Mouse (Mus musculus): ENCODE measurements at regions not wholly inside any gene's neighbourhood (a gene's known extent, or its start where the extent isn't known, plus 50 kb on each side); places are given as distances from the start of the nearest gene placed in this dataset.

GRCm38 (mm10) chr13:101824962-101825361, 56.9 kb upstream of the Pik3r1 start:
- DNase-seq (ENCODE audit: low spot score in 2 of 2), result no peak

GRCm38 (mm10) chr13:101831872-101832629, 64.0 kb upstream of the Pik3r1 start:
- no peak for DNase-seq (ENCODE audit: low spot score in 2 of 2)

DNA sequence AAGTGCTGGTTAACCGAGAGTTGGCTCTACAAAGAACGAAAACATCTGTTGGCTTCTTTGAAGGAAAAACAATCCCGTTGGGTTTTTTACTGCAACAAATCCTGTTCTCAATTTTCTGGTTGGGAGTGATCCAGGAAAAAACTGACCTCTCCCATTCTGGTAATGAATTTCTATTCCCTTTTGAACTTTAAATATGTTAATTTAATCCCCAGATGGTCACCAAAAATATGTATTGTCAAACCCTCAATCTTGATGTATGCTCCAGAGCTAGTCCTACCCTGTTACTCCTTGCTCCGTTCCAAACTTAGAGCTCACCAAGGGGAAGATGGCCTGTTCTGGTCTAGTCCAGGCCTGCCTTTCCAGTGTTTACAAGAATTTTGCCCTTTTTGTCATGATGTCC, 66.5 kb upstream of the Pik3r1 start:
- DNase-seq (ENCODE audit: low spot score in 2 of 2), result no peak

GRCm38 (mm10) chr13:101836992-101837391, 69.0 kb upstream of the Pik3r1 start:
- no peak for DNase-seq (ENCODE audit: low spot score in 2 of 2)

DNA sequence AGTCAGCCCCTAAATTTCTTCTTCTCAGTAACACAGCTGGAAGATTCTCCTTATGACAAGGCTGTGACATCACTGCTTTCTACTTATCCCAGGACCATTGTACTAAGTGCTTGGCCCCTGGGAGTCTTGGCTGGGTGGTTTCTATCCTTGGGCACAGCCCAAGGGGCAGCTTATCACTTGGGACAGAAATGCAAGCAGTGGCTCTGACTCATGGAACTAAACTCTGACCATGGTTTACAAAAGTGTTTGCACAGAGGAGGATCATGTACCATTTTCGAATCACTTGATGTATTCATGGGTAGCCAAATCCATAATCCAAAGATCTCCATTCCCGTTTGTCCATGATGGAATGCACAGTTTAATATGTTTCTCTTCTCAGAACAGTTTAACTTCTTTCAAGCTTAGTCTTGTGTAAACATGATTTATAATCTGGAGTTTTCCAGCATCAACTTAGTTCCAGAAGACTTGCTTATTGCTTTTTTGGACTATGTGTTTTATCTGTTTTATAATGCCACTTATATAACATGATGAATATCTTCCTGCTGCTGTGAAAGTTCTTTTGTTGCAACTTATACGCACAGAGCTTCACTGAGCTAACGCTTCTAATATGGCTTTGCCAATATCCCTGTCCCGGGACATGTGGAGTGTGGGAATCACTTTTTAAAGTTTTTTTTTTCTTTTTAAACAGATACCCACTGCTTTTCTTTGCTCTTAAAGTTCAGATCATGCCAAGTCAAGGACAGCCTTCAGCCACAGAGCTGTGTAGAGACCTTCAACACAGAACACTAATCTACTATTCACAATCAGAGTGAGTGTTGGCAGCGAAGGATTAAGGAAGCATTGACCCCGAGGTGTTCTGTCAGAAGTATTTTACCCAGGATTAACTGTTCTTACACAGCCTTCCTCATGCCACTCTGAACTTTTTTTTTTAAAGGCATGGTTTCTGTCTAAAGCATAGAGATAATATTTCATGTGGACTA, 76.7 kb upstream of the Pik3r1 start:
- no peak for DNase-seq (ENCODE audit: low spot score in 2 of 2)

DNA sequence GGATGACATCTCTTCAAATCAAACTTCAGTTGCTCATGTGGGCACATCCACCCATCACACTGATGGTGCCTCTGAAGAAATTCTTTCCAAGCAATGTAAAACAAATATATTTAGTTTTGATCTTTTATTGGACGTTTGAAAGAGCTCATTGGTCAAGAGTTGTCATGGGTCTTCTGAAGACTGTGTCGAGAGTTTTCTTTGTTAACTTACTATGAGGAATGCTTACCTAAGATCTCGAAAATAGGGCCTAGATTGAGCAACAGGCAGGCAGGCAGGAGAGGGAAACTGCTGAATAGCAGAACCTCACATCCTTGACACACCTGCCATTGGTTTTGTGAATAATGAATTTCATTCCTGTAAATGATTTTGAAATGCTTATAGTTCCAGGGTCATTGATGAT, 78.0 kb upstream of the Pik3r1 start:
- no peak for DNase-seq (ENCODE audit: low spot score in 2 of 2)

GRCm38 (mm10) chr13:101847879-101848600, 80.0 kb upstream of the Pik3r1 start:
- DNase-seq (ENCODE audit: low spot score in 2 of 2), result no peak

- DNase-seq (ENCODE audit: low spot score in 2 of 2), result no peak
Measured at GRCm38 (mm10) chr13:101848601-101849147, 80.7 kb upstream of the Pik3r1 start.

DNA sequence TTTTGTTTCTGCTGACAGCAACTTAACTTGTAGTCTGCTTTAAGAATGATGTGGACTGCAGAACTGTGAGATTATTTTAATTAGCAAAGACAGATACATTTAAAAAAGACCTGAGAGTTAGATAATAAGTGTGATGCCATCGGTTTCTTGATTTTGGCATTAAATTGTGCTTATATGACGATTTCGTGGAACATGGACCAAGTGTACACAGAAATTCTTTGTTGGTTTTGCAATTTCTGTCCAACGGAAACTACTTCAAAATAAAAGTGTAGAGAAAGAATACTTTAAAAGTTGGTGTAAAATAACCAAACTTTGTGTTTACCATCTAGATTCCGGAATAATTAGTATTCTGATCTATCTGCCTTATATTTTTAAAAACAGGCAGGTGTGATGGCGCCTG, 81.4 kb upstream of the Pik3r1 start:
- DNase-seq (ENCODE audit: low spot score in 2 of 2), result no peak

- DNase-seq (ENCODE audit: low spot score in 2 of 2), result no peak
Measured at GRCm38 (mm10) chr13:101851329-101851728, 83.3 kb upstream of the Pik3r1 start.

- DNase-seq (ENCODE audit: low spot score in 2 of 2), result no peak
Measured at GRCm38 (mm10) chr13:101852960-101853359, 84.9 kb upstream of the Pik3r1 start.

GRCm38 (mm10) chr13:101855141-101855540, 87.1 kb upstream of the Pik3r1 start:
- DNase-seq (ENCODE audit: low spot score in 2 of 2), result peak; percentile 15 to 20

DNA sequence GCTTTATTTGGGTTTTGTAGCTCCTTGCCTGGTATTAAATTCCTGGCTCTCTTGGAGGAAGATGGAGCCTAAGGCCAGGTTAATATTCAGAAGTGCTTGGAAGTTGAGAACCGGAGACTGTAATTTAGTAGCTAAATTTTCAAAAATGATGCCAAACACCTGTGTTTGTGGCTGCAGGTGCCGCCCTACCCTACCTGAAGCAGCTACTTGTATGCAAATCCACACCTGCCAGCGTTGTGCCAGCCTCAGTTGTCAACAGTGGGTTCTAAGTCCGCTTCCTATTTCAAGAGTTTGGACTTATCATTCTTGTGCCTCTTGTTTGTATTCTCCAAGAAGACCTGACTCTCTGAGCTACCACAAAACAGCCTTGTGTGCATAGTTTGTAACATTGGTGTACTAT, 92.7 kb upstream of the Pik3r1 start:
- no peak for DNase-seq (ENCODE audit: low spot score in 2 of 2)

GRCm38 (mm10) chr13:101862011-101862410, 94.0 kb upstream of the Pik3r1 start:
- DNase-seq (ENCODE audit: low spot score in 2 of 2), result no peak

GRCm38 (mm10) chr13:101863015-101863414, 95.0 kb upstream of the Pik3r1 start:
- no peak for DNase-seq (ENCODE audit: low spot score in 2 of 2)

DNA sequence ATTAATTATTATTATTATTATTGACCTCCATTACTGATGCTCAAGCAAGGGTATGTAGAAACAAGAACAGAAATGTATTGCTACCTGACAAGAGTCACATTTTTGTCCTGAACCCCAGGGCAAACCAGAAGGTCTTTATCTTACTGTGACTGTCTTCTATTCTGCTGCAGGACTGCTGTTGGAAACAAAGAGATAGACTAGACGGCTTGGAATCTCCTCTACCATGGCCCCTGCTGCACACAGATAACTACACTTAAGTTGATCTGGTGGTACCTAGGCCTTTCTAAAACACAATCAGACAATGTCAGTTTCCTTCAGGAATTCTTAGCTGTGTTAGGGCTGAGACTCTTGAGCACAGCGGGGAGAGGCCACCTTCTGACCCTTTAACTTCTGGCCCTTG, 95.6 kb upstream of the Pik3r1 start:
- DNase-seq (ENCODE audit: low spot score in 2 of 2), result no peak

- no peak for DNase-seq (ENCODE audit: low spot score in 2 of 2)
Measured at GRCm38 (mm10) chr13:101866843-101867242, 98.8 kb upstream of the Pik3r1 start.

GRCm38 (mm10) chr13:101874761-101875160, 106.7 kb upstream of the Pik3r1 start:
- DNase-seq (ENCODE audit: low spot score in 2 of 2), result peak; percentile 19 to 24

DNA sequence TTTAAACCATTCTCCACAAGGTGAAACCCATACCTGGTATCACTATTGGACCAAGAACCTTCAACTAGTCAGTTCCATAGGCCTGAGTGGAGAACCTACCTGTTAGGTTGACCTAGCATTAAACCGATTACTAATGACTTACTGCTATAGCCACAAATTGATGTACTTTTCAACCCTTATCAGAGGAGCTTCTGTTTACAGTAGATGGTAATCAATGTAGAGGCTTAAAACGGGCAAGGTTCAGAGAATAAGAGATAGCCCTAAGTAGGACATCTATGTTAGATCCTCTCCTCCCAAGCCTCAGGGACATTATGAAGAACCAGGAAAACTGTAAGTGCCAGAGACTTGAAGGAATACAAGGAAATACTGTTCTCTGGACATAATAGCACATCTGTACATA, 108.1 kb upstream of the Pik3r1 start:
- DNase-seq (ENCODE audit: low spot score in 2 of 2), result no peak

DNA sequence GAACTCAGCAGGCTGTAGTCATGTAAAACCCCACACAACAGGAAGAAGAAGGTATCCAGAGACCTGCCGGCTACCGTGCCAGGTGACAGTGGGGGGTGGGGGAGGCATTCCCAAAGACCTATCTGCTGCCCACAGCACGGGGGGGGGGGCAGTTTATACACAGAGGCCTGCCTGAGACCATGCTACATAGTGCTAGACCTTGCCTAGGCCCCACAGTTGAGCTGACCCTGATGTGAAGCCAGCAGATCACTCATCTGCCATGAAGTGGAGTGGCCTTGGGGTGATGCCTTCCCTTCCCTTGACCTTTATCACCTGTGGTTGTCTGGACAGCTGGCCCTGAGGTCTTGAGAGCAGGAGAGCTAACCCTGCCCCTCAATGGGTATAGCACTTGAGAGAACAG, 108.6 kb upstream of the Pik3r1 start:
- no peak for DNase-seq (ENCODE audit: low spot score in 2 of 2)

- DNase-seq (ENCODE audit: low spot score in 2 of 2), result no peak
Measured at GRCm38 (mm10) chr13:101878168-101878567, 110.2 kb upstream of the Pik3r1 start.

DNA sequence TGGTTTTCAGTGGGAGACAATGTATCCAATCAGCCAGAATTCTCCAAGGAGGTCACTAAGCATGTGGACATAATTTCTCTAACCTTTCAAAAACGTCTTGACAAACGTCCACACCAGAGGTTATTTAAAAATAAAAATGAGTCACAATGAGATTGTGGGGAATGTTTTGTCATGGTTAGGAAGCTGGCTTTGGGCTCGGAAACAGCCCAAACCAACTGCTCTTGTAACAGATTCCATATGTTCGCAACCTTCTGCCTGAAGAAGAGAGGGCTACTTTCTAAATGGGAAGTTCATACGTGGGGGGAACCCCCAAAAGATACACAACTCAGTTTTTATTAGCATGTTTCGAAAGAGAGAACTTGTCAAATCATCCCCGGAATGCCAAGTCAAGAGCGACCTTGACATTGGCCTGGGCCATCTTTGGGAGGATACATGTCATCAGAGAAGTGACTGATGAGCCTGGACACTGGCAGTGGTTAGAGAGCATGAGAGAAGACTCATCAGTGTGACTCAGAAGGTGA, 111.6 kb upstream of the Pik3r1 start:
- DNase-seq (ENCODE audit: low spot score in 2 of 2), result no peak

All from frontal cortex, postnatal 14 days (tissue).